Mouse (Mus musculus): Measurements from ENCODE around the gene Spint4.
"Not testable (repeated sequence)": the region's sequence is repeated elsewhere in the genome, so short reads cannot be mapped to it uniquely, and the experiment has no call there.

Spint4 gene

DNA sequence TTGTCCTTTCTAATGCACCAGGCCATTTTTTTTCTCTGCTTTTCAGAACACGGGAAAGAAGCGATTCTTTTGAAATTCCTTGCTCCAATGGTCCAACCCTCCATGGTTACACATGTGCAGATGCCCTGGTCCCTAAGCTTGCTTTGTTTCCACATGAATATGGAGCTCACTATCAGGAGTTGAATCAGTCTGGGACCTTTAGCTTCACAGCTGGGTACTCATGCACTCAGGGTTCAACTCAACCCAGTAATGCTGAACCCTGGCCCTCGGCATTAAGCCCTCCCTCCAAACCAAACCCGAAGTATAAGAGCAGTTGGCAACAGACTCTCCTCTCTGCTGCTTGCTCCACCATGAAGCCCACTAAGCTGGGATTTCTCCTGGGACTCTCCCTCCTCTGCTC is at the start of gene Spint4:
TSS of gene Spint4 (plus strand) at position 301 of the 400 bp plus-strand sequence.
- in situ Hi-C loops (cut with MboI, MseI): no loop called here

DNA sequence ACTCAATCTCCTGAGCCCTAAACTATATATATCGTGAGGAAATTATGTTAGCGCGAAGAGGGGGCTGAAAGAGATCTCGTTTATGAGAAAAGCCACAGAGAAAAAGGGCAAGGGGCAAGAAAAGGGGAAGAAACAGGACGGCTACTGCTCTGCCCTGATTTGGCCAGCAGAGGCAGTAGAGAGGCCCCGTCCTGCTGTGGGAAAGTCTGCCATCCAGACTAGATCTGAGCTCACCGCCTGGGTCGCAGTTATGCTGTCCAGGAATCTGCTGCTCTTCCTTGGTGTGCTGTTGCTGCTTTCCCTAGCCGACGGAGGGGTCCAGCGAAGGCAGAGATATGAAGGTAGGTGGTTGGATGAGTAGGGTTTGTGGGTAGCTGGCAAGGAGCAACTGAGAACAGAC is 42.4 kb upstream of the Spint4 start, which contains the start of gene Wfdc10:
TSS of gene Wfdc10 (plus strand) at position 189 of the 400 bp plus-strand sequence.
- in situ Hi-C loops (cut with MboI, MseI): no loop called here

DNA sequence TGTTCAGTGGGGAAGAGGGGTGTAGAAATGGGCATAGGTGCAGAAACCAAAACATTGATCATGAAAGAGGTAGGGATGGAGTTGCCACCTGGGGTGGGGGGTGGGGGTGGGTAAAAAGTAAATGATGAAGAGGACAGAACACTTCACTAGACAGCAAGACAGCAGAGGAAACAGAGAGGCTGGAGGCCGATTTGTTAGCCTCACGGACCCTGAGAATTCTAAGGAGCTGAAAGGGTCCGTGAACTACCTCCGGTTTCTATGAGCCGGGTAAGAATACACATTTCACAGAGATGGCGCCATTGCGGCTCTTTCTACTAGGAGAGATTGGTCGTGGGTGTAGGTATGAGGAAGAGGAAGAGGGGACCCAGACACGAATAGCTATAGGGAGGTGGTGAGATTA is 41.8 kb upstream of the Spint4 start, which contains the start of gene Wfdc9:
TSS of gene Wfdc9 (minus strand) at position 101 of the 400 bp plus-strand sequence.
- in situ Hi-C loops (cut with MboI, MseI): no loop called here

DNA sequence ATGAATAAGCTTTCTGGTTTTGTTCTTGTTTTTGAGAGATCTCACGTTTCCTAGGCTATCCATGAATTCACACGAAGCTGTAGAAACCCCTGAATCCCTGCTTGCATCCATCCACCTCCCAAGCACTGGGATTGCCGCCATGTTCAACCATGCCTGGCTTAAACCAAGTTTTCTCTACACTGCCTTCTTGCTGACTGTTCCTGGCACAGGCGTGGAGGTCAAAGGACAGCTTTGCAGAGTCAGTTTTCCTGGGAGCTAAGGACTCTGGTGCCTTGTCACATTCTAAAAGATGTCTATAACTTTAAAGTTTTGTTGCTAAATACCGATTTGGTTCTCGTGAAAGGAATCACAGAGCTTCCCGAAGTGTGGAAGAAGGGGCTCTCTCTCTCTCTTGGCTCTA is 33.5 kb upstream of the Spint4 start:
- in situ Hi-C loops (cut with MboI, MseI): no loop called here

DNA sequence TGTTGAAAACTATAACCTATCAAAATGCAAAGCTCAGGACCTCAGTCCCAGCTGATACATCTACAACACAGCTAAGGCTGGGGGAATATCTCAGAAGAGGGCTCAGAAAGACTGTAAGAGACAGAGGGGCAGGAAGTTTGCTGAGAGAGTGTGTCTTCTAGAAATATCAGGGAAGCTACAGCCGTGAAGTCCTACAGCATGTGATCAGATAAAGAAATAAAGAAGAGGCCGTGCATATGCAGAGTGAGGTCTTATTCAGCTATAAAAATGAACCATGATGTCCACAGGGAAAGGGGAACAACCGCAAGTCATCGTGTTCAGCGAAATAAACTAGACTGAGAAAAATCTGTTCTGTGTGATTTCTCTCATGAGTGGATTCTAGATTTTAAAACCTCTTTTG is 28.0 kb upstream of the Spint4 start:
- in situ Hi-C loops (cut with MboI, MseI): no loop called here

DNA sequence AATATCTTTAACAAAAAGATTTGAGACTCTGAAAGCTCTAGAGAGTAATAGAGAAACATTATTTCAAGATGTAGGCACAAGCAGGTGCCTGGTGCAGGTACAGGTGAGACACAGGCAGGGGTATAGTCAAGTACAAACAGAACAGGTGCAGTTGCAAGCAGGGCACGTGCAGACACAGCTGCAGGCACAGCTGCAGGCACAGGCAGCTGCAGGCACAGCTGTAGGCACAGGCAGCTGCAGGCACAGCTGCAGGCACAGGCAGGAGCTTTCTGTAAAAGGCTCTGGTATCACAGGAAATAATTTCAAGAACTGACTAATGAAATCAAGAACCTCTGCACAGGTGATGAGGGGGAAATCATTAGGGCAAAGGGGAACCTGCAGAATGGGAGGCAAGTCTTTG is 27.4 kb upstream of the Spint4 start:
- in situ Hi-C loops (cut with MboI, MseI): no loop called here

DNA sequence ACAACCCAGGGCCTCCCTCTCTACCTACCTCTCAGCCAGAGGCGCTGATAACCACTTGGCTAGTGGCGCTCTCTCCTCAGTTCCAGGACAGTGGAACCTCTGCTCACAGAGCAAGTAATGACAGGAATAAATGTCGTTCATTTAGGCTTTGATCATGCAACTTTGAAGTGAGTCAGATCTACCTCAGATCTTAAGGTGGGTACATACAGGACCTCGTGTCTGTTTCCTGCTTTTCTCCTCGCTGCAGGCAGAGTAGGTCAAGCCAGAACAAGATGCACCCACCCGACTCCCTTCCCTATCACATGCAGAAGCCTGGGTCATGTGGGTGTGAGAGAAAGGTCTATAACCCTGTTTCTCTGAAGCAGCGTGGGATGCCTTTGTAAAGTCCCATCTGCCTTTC is 24.3 kb upstream of the Spint4 start, which contains the start of gene Wfdc11:
TSS of gene Wfdc11 (minus strand) at position 101 of the 400 bp plus-strand sequence.
- in situ Hi-C loops (cut with MboI, MseI): no loop called here

DNA sequence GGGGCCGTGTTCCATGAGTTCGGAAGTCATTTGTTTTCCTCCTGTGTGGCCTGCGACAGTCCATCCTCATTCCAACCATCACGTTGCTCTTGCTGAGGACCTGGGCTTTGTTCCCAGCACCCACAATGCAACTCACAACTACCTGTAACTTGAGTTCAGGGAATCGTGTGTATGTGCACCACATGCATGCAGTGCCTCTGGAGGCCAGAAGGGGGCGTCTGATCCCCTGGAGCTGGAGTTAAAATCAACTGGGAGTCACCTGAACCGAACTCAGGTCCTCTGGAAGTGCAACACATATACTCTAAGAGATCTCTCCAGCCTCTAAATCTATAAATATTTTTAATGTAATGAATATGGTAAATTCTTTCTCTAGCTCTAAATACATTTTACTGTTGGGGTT is 22.2 kb upstream of the Spint4 start:
- in situ Hi-C loops (cut with MboI, MseI): no loop called here

DNA sequence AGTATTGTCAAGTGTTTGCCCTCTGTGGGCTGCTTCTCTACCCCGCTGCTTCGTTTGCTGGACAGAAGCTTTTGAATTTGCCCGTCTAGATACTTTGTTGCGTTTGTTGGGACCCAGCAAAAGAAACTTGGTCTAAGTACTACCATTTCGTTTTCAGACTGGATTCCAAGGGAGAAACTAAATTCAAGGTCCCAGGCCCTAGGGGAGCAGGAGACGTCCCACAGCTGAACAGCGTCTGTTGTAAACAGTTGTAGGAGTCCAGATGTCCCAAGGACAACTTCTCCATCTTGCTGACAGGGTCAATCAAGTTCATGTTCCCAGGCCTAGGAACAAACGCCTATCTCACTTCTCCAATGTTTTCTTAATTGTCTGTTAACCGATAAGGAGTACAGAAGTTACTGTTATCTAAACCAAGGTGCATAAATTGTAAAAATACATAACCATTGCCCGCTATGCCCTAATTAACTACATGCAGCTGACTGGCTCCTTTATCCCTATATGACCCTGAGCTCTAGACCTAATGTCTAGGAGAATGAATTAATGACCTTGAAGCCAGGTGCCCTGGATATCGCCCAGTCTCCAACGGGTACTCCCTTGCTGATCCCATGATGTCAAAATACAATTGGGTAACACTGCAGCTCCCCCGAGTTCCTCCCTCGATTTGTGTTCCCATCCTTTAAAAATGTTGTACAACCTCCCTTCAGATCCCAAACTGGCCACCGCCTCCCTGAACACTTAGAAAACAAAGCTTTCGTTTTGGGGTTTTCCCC is 21.2 kb upstream of the Spint4 start:
- in situ Hi-C loops (cut with MboI, MseI): no loop called here

DNA sequence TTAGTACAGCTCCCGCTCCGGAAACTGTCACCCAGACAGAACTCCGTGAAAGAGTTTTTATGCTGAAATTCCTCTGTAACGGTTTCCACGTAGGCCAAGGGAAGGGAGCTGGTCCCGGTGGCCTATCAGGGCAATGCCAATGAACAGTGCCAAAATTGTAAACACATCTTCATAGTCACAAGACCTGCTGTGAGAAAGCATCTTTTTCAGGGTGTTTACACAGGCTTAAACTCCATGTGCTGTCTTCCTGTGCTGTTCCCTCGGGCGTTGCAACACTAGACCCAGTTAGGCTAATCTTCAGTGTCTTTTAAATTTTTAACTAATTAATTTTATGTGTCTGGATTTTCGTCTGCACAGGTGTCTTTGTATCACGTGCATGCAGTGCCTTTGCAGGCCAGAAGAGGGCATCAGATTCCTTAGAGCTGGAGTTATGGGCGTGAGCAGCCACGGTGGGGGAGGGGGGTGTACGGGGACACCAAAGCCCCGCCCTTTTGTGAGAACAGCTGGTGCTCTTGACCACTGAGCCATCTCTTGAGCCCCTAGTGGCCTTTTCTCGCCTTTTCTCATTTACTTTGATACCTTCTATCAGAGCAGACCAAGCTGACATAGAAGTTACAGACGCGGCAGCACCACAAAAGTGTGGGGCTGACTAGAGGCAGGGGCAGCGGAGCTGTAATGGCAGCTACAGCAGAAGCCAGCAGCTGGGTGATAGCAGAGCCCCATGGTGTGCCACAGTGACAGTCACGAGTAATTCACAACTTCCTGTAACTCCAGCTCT is 19.3 kb upstream of the Spint4 start:
- in situ Hi-C loops (cut with MboI, MseI): no loop called here

DNA sequence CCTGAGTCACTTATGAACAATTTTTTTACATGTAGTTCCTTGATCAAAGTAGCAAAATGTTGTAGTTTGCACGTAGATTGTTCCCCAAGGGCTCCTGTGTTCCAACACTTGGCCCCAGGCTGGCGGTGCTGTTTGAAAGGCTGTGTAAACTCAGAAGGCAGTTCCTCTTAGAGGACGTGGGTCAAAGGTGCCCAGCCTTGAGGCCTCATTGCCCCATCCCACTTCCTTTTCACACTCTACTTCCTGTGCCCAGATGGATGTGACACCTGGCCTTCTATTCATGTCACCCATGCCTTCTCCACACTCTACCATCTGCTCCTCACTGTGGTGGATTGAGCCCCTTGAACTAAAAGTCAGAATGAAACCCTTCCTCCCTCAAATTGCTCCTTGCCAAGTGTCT is 18.4 kb upstream of the Spint4 start:
- in situ Hi-C loops (cut with MboI, MseI): no loop called here

DNA sequence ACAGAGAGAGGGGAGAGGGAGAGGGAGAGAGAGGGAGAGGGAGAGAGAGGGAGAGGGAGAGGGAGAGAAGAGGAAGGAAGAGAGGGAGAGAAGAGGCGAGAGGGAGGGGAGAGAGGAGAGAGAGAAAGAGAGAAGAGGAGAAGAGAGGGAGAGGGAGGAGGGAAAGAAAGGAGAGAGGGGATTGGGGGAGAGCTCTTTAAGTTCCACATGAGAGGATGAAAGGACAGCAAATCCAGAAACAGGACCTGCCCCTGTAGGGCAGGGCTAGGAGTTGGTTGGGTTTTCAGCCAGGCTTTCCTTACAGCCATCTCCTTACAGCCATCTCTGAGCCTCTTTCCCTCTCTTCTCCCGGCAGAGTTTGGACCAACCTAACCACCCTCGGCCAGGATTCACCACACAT is 13.5 kb upstream of the Spint4 start, which contains the start of gene Wfdc13:
TSS of gene Wfdc13 (plus strand) at position 301 of the 400 bp plus-strand sequence.
- in situ Hi-C loops (cut with MboI, MseI): no loop called here

DNA sequence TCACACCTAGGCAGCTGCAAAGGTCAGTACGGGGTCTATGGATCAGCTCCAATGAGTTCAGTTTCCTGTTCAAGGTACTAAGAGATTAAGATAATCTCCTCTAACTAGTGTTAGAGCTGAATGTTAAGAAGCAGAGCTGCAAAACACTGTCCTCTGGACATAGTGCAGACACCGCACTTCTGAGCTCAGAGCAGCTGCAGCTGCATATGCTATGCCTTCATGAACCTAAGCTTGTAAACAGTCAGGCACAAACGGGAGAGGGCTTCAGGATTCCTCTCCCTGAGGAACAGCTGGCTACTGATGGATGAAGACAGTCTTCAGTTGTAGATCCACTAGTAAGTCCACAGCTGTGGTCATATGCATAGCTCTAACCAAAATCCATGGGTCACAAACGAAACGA is 2.7 kb downstream of the Spint4 start:
- in situ Hi-C loops (cut with MboI, MseI): no loop called here

DNA sequence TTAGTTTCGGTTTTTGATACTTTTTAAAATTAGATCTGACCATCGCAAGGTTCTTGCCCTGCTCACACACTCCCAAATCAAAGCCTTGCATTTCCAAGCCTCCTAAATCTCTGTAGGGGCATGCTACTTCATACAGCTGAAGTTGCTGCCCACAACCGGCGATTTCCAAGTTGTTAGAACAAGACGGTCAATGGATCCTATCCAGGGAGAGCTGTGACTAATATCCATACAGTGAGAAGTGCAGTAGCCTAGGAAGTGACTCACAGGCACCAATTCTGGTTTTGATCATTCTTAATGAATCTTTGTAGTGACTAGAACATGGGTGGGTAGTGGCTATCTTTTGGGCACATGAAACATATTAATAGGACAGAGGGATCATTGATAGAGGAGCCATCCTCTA is 3.5 kb downstream of the Spint4 start:
- in situ Hi-C loops (cut with MboI, MseI): no loop called here

DNA sequence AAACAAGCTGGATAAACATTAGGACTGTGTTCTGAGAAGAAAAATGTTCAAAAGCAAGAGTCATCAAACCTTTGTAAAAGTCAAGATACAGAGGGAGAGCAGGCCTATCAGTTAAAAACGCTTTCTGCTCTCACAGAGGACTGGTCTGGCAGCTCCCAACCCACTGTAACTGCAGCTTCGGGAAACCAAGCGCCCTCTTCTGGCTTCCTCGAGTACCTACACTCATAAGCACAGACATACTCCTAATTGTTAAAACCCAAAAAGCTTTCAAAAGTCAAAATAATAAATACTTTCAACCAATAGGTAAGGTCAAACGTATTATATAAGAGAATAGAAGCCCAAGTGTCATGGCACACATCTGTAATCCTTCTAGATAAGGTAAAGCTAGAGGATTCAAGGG is 5.9 kb downstream of the Spint4 start:
- in situ Hi-C loops (cut with MboI, MseI): no loop called here

DNA sequence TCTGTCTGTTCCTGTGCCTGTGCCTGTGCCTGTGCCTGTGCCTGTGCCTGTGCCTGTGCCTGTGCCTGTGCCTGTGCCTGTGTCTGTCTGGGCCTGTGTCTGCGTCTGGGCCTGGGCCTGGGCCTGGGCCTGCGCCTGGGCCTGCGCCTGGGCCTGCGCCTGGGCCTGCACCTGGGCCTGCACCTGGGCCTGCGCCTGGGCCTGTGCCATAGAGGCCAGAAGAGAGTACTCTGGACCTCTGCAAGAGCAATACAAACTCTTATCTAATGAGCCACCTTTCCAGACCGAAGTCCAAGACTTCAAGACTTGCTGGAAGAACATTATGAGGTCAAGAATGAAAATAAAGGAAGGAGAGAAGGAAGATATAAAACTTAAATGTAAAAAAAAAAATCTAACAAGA is 7.0 kb downstream of the Spint4 start:
- in situ Hi-C loops (cut with MboI, MseI): no loop called here

DNA sequence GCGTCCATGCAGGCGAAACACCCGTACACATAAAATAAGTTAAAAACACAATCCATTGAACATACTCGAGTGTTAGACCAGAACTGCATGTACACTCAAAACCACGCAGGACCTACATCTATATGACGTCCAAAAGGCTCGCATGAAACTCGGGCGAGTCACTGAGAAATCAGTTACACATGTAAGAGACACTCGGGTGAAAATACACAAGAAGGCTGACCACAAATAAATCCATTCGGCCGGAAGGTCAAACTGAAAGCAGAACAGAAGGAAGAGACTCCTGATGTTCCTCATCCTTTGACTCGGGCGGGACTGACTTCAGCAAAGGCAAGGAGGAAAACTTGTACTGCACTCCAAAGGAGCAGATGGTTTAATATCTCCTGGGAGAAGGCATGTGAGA is 7.7 kb downstream of the Spint4 start:
- in situ Hi-C loops (cut with MboI, MseI): no loop called here

DNA sequence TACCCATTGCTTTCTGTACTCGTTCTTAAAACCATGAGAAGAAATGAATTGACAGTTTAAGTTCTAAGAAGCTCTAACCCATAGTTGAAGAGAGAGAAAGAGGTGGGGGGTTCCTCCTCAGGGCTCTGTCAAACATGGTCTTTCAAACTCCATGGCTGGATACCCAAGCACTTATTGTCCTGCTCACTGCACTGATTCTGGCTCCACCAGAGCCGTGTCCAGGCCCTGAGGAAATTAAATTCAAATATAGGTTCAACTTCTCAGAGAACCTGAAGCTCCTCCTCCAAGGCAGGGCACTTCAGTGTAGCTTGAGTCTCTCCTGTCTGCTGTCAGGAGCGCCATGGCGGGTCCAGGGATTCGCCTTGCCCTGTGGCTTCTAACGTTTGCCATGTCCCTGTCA is 16.7 kb downstream of the Spint4 start, which contains the start of gene Spint5:
TSS of gene Spint5 (plus strand) at position 301 of the 400 bp plus-strand sequence.
- in situ Hi-C loops (cut with MboI, MseI): no loop called here

DNA sequence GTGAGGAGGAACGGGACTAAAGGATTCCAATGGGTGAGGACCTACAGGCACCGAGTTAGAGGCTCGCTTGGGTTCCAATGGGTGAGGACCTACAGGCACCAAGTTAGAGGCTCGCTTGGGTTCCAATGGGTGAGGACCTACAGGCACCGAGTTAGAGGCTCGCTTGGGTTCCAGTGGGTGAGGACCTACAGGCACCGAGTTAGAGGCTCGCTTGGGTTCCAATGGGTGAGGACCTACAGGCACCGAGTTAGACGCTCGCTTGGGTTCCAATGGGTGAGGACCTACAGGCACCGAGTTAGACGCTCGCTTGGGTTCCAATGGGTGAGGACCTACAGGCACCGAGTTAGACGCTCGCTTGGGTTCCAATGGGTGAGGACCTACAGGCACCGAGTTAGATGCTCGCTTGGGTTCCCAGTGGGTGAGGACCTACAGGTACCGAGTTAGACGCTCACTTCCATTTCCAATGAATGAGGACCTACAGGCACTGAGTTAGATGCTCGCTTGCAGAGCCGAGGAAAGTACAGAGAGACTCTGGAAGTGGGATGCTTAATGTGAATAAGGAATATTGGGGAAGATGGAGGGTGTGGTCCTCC is 18.0 kb downstream of the Spint4 start:
- in situ Hi-C loops (cut with MboI, MseI): not testable (repeated sequence)

DNA sequence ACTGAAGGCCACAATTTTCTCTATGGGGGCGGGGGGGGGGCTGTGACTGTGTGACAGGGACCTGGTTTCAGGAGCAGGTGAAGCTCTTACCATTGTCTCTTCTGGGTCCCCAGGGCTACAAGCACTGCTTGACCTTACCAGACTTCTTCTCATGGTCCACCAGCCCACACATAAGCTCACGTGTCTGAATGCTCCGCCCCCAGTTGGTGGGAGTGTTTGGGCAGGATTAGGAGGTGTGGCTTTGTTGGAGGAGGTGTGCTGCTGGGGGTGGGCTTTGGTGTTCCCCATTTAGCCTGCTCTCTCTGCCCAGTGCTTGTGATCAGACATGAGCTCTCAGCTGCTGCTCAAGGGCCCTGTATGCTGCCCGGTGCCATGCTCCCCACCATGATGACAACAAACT is 25.0 kb downstream of the Spint4 start:
- in situ Hi-C loops (cut with MboI, MseI): no loop called here

DNA sequence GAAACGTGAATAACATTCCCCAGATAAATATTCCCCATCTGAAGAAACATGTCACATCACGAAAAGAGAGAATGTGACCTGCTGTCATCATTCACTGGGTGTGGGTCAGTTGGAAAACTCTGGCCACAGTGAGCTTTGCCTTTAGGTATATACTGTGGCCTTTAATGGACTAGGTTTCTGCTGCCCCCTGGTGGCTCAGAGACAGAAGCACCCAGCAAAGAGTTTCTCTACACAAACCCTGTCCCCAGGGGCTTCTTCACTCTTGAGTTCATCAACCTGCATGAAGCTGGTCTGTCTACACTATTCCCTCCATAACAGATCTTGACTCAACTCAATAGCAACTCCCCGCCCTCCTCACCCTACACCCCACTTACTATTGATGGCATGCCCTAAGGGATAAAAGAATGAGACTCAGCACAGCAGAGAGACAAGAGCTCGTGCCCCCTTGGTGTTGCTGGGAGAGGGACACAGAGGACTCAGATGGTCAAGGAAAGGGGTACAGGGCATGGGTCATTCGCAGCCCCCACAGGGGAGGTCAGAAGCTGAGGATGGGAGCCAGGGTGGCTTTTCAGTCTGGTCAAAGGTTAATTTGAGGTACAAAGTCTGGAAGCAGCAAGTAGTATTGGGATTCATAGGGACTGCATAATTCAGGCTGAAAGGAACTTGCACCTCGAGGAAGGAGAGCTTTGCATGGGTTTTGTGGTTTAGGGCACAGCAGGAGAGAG is 27.8 kb downstream of the Spint4 start:
- in situ Hi-C loops (cut with MboI, MseI): no loop called here

DNA sequence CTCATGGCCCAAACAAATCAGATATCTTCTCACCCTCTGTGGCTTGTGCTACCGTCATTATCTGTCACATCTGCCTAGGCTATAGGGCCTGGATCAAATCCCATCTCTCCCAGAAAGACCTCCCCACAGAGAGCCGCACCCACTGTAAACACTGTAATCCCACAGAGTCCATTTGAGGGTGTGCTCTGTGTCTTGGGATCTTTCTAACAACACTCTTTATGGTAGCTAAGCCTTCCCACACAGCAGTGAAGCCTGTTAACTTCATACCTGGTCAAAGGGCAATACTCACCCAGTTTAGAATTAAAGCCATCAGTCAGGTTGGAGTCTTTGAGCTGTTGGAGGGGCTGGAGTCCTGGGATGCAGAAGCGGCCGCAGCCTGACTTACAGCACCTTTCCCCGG is 33.4 kb downstream of the Spint4 start:
- in situ Hi-C loops (cut with MboI, MseI): no loop called here

All from T-helper 1 cell (primary cell).